Mouse (Mus musculus): ENCODE data around the gene Zfp382. TPM values are rescaled to one million over a fixed set of nuclear protein-coding genes. Genes with fewer than 3 reads are reported as not detected.
"Not testable (repeated sequence)": the region's sequence is repeated elsewhere in the genome, so short reads cannot be mapped to it uniquely, and the experiment has no call there.

Gene Zfp382
- polyA plus RNA-seq, 1 experiment from 2014 or later: 9.5 TPM

- WGBS: 89% methylated on average over 13 of the region's 13 CpGs
- Histone ChIP-seq H3K4me1 (peaks cover 15% of the 10 kb centered on the region), H3K27ac (no peak overlapping the region), H3K36me3 (peaks cover 69% of the 10 kb centered on the region), H3K27me3 (ENCODE audit: insufficient read depth, poor library complexity, severe bottlenecking) (no peaks in the 10 kb centered on the region), H3K9me3 (peaks cover 11% of the 10 kb centered on the region; the same call in 1 of the 2 replicates), H3K4me3 (no peak overlapping the region)
- DNase-seq (ENCODE audit: low spot score): no peak
Observed at GRCm38 (mm10) chr7:30099297-30099696, 22.4 kb upstream of the Zfp382 start.

- no peaks in the 10 kb centered on the region for H3K27me3 ChIP-seq (ENCODE audit: insufficient read depth, poor library complexity, severe bottlenecking)
- WGBS: 91% methylated on average over 5 of the region's 5 CpGs
- no peak for DNase-seq (ENCODE audit: low spot score)
Observed at GRCm38 (mm10) chr7:30116076-30116475, 5.7 kb upstream of the Zfp382 start.

GRCm38 (mm10) chr7:30117935-30118334, 3.8 kb upstream of the Zfp382 start:
- not testable (repeated sequence) for H3K4me1 ChIP-seq; H3K27ac ChIP-seq; DNase-seq (ENCODE audit: low spot score); H3K27me3 ChIP-seq (ENCODE audit: insufficient read depth, poor library complexity, severe bottlenecking); H3K4me3 ChIP-seq
- Histone ChIP-seq H3K36me3 (0 out of 2 replicates have a peak, but pooled peaks cover 16% of the 10 kb centered on the region), H3K9me3 (peaks cover 19% of the 10 kb centered on the region)
- 92% methylated on average over 12 of the region's 12 CpGs for WGBS

More at GRCm38 (mm10) chr7:30116076-30116475, 5.7 kb upstream of the Zfp382 start:
- Histone ChIP-seq H3K4me3 (no peak overlapping the region), H3K36me3 (0 out of 2 replicates have a peak, but pooled peaks cover 16% of the 10 kb centered on the region), H3K27ac (no peak overlapping the region), H3K9me3 (peaks cover 19% of the 10 kb centered on the region), H3K4me1 (peaks cover 11% of the 10 kb centered on the region; the same call in 1 of the 2 replicates)

- 6% methylated on average over 15 of the region's 15 CpGs for WGBS
- Histone ChIP-seq H3K36me3 (peaks cover 20% of the 10 kb centered on the region), H3K27me3 (ENCODE audit: insufficient read depth, poor library complexity, severe bottlenecking) (no peaks in the 10 kb centered on the region), H3K9me3 (no peaks in the 10 kb centered on the region), H3K27ac (peak overlapping the region; percentile 94), H3K4me1 (no peaks in the 10 kb centered on the region), H3K4me3 (peak overlapping the region; percentile 68)
- no peak for DNase-seq (ENCODE audit: low spot score)
Observed at GRCm38 (mm10) chr7:30122188-30122530, 417 bp downstream of the Zfp382 start.

- DNase-seq (ENCODE audit: low spot score): no peak
- Histone ChIP-seq H3K4me1 (no peaks in the 10 kb centered on the region), H3K9me3 (peaks cover 9% of the 10 kb centered on the region; the same call in 1 of the 2 replicates), H3K27ac (no peak overlapping the region), H3K27me3 (ENCODE audit: insufficient read depth, poor library complexity, severe bottlenecking) (no peaks in the 10 kb centered on the region), H3K36me3 (peaks cover 94% of the 10 kb centered on the region), H3K4me3 (no peak overlapping the region)
- 94% methylated on average over 8 of the region's 8 CpGs for WGBS
Observed at GRCm38 (mm10) chr7:30129900-30130299, 8.2 kb downstream of the Zfp382 start.

- Histone ChIP-seq H3K36me3 (peaks cover 95% of the 10 kb centered on the region), H3K27ac (no peak overlapping the region)
- 90% methylated on average over 4 of the region's 4 CpGs for WGBS
Observed at GRCm38 (mm10) chr7:30132396-30132795, 10.7 kb downstream of the Zfp382 start.

GRCm38 (mm10) chr7:30136826-30137225, 15.1 kb downstream of the Zfp382 start:
- WGBS: 81% methylated on average over 10 of the region's 10 CpGs
- no peaks in the 10 kb centered on the region for H3K27me3 ChIP-seq (ENCODE audit: insufficient read depth, poor library complexity, severe bottlenecking)
- H3K4me3 ChIP-seq: no peak overlapping the region
- H3K36me3 ChIP-seq: peaks cover 81% of the 10 kb centered on the region
- H3K27ac ChIP-seq: no peak overlapping the region
- DNase-seq (ENCODE audit: low spot score): no peak
- H3K4me1 ChIP-seq: no peaks in the 10 kb centered on the region
- peaks cover 9% of the 10 kb centered on the region; the same call in 1 of the 2 replicates for H3K9me3 ChIP-seq

More at GRCm38 (mm10) chr7:30132396-30132795, 10.7 kb downstream of the Zfp382 start:
- H3K27me3 ChIP-seq (ENCODE audit: insufficient read depth, poor library complexity, severe bottlenecking): no peaks in the 10 kb centered on the region
- H3K4me1 ChIP-seq: no peaks in the 10 kb centered on the region
- peaks cover 9% of the 10 kb centered on the region; the same call in 1 of the 2 replicates for H3K9me3 ChIP-seq
- H3K4me3 ChIP-seq: no peak overlapping the region
- DNase-seq (ENCODE audit: low spot score): no peak

- no peak for DNase-seq (ENCODE audit: low spot score)
- Histone ChIP-seq H3K36me3 (peaks cover 53% of the 10 kb centered on the region), H3K4me1 (0 out of 2 replicates have a peak, but pooled peaks cover 4% of the 10 kb centered on the region), H3K27me3 (ENCODE audit: insufficient read depth, poor library complexity, severe bottlenecking) (no peaks in the 10 kb centered on the region), H3K4me3 (peak overlapping the region; percentile 74), H3K9me3 (no peaks in the 10 kb centered on the region; the same call in 1 of the 2 replicates), H3K27ac (peak overlapping the region; percentile 89)
- WGBS: 21% methylated on average over 8 of the region's 8 CpGs
Observed at GRCm38 (mm10) chr7:30143170-30143554, 21.4 kb downstream of the Zfp382 start.

- Histone ChIP-seq H3K4me1 (0 out of 2 replicates have a peak, but pooled peaks cover 4% of the 10 kb centered on the region), H3K27me3 (ENCODE audit: insufficient read depth, poor library complexity, severe bottlenecking) (no peaks in the 10 kb centered on the region), H3K36me3 (peaks cover 54% of the 10 kb centered on the region), H3K9me3 (peaks cover 5% of the 10 kb centered on the region), H3K27ac (peak overlapping the region; percentile 89), H3K4me3 (peak overlapping the region; percentile 74)
- peak; percentile 95 for DNase-seq (ENCODE audit: low spot score)
- WGBS: 6% methylated on average over 35 of the region's 35 CpGs
Observed at GRCm38 (mm10) chr7:30143555-30144209, 21.9 kb downstream of the Zfp382 start.

- no peak for DNase-seq (ENCODE audit: low spot score)
- Histone ChIP-seq H3K9me3 (peaks cover 34% of the 10 kb centered on the region), H3K36me3 (peaks cover 68% of the 10 kb centered on the region), H3K27ac (no peak overlapping the region), H3K27me3 (ENCODE audit: insufficient read depth, poor library complexity, severe bottlenecking) (no peaks in the 10 kb centered on the region), H3K4me3 (no peak overlapping the region), H3K4me1 (0 out of 2 replicates have a peak, but pooled peaks cover 4% of the 10 kb centered on the region)
- 93% methylated on average over 5 of the region's 5 CpGs for WGBS
Observed at GRCm38 (mm10) chr7:30147011-30147410, 25.3 kb downstream of the Zfp382 start.

- H3K27me3 ChIP-seq (ENCODE audit: insufficient read depth, poor library complexity, severe bottlenecking): no peaks in the 10 kb centered on the region
- 79% methylated on average over 1 of the region's 1 CpGs for WGBS
- no peaks in the 10 kb centered on the region for H3K4me1 ChIP-seq
- peaks cover 72% of the 10 kb centered on the region for H3K9me3 ChIP-seq
- no peak overlapping the region for H3K4me3 ChIP-seq
- DNase-seq (ENCODE audit: low spot score): no peak
- no peak overlapping the region for H3K27ac ChIP-seq
- H3K36me3 ChIP-seq: peaks cover 94% of the 10 kb centered on the region
Observed at GRCm38 (mm10) chr7:30154040-30154439, 32.3 kb downstream of the Zfp382 start.

- 93% methylated on average over 3 of the region's 3 CpGs for WGBS
- Histone ChIP-seq H3K36me3 (peaks cover 94% of the 10 kb centered on the region), H3K4me1 (no peaks in the 10 kb centered on the region), H3K27me3 (ENCODE audit: insufficient read depth, poor library complexity, severe bottlenecking) (no peaks in the 10 kb centered on the region), H3K27ac (no peak overlapping the region), H3K9me3 (peaks cover 69% of the 10 kb centered on the region), H3K4me3 (no peak overlapping the region)
- no peak for DNase-seq (ENCODE audit: low spot score)
Observed at GRCm38 (mm10) chr7:30155507-30155906, 33.8 kb downstream of the Zfp382 start.

GRCm38 (mm10) chr7:30163113-30163512, 41.4 kb downstream of the Zfp382 start:
- DNase-seq (ENCODE audit: low spot score): no peak
- Histone ChIP-seq H3K36me3 (peaks cover 95% of the 10 kb centered on the region), H3K4me3 (no peak overlapping the region), H3K27me3 (ENCODE audit: insufficient read depth, poor library complexity, severe bottlenecking) (no peaks in the 10 kb centered on the region), H3K9me3 (peaks cover 48% of the 10 kb centered on the region), H3K27ac (no peak overlapping the region), H3K4me1 (peaks cover 4% of the 10 kb centered on the region; the same call in 1 of the 2 replicates)
- 96% methylated on average over 5 of the region's 5 CpGs for WGBS

All from heart, embryonic 10.5 days (tissue).